Mouse (Mus musculus) hindbrain, embryonic 14.5 days (tissue): Measurements from ENCODE around the gene Npm1. TPM values are rescaled to one million over a fixed set of nuclear protein-coding genes. Genes with fewer than 3 reads are reported as not detected.

Source experiments
- ATAC-seq: fragments of 200-750 bp; cut with Nextera tagmentation; 2 replicates; pipeline ENCODE4 v1.8.0; 2017; ENCODE audit warnings: moderate number of reproducible peaks, mild to moderate bottlenecking, moderate TSS enrichment, moderate library complexity; ENCODE audit not compliant: low FRiP score
- DNase-seq: peaks from one replicate; pipeline ENCODE4 v3.0.0-alpha.2; 2015; ENCODE audit warnings: low spot score
- H3K27ac ChIP-seq: fragments of 300-500 bp; sonication (generic); 2 replicates; pipeline ENCODE4 v1.5.1; 2014; ENCODE audit warnings: mild to moderate bottlenecking, moderate library complexity
- H3K27me3 ChIP-seq: fragments of 300-500 bp; sonication (generic); 2 replicates; pipeline ENCODE4 v1.6.1; 2014; ENCODE audit warnings: mild to moderate bottlenecking, low read length, mixed read lengths; ENCODE audit not compliant: control insufficient read depth, insufficient read depth
- H3K36me3 ChIP-seq: fragments of 300-500 bp; sonication (generic); replicated peaks from 2 replicates; pipeline ENCODE4 v1.6.1; 2014; ENCODE audit not compliant: control insufficient read depth, insufficient read depth
- H3K4me1 ChIP-seq: fragments of 300-500 bp; sonication (generic); replicated peaks from 2 replicates; pipeline ENCODE4 v1.6.1; 2014; ENCODE audit warnings: antibody characterized with exemption, low read length, mixed read lengths; ENCODE audit not compliant: control insufficient read depth, insufficient read depth
- H3K4me2 ChIP-seq: fragments of 300-500 bp; sonication (generic); replicated peaks from 2 replicates; pipeline ENCODE4 v1.6.1; 2014; ENCODE audit warnings: mild to moderate bottlenecking, moderate library complexity
- H3K4me3 ChIP-seq: fragments of 300-500 bp; sonication (generic); replicated peaks from 2 replicates; pipeline ENCODE4 v1.5.1; 2014; ENCODE audit warnings: mild to moderate bottlenecking, low read length
- H3K9ac ChIP-seq: fragments of 300-500 bp; sonication (generic); 2 replicates; pipeline ENCODE4 v1.6.1; 2014
- H3K9me3 ChIP-seq: fragments of 300-500 bp; sonication (generic); 2 replicates; pipeline ENCODE4 v1.6.1; 2016; ENCODE audit warnings: low read length; ENCODE audit not compliant: control insufficient read depth
- WGBS: fragments of 180-500 bp; shearing (Covaris S2); extraction: QIAGEN DNeasy Blood & Tissue Kit; methylation state at CpG from one replicate; pipeline ENCODE4 v1.1.7; 2014; 5-methylcytosine and 5-hydroxymethylcytosine counted together
- polyA plus RNA-seq: library from polyadenylated mRNA; unstranded; fragments of >200 nt; fragmentation: Nextera tagmentation; extraction: Ambion mirVana; gene quantifications from 2 replicates; pipeline ENCODE4 v1.2.1, GENCODE M21; 2014

The Npm1 gene
- polyA plus RNA-seq, 1 experiment from 2014 or later: 450 TPM

DNA sequence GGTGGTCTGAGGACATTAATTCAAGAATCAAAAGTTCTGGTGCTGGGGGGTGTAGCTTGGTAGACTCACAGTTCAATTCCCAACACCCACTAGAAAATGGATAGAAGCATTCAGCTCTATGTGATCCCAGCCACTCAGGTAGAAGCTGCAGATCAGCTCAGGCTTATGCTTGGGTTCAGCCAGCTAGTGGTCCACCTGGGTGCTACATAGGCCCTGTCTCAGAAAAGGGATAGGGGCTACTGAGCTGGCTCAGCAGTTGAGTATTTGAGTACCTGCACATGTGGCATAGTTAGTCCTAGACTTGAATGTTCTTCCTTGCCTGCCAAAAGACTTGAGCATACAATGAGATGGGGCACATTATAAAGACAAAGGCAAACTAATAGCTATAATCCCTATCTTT, 13.6 kb downstream of the Npm1 start:
- no peak for ATAC-seq
- H3K4me2 ChIP-seq: no peak overlapping the region
- no peaks in the 10 kb centered on the region for H3K9me3 ChIP-seq
- H3K4me3 ChIP-seq: no peak overlapping the region
- peaks cover 52% of the 10 kb centered on the region for H3K36me3 ChIP-seq
- H3K27me3 ChIP-seq: 0 out of 2 replicates have a peak, but pooled peaks cover 3% of the 10 kb centered on the region
- peaks cover 14% of the 10 kb centered on the region; the same call in 1 of the 2 replicates for H3K4me1 ChIP-seq
- no peak overlapping the region for H3K27ac ChIP-seq
- no peak for DNase-seq
- no peak overlapping the region for H3K9ac ChIP-seq

DNA sequence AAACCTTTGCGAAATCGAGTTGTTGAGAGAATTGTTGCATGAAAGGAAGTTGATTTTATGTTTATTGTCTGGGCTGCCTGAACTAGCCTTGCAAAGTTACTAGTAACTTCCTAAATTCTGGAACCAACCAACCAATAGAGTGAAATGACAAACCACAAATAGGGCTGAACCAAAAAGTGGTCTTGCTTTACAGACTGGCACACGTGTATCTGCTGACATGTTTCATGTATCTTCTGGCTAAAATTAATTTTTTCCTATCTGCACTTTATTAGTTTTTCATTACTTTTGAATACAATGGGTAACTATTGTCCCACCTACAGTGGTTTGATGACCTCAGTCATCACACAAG, 13.9 kb downstream of the Npm1 start:
- ATAC-seq (no peak), DNase-seq (no peak)
- Histone ChIP-seq H3K9me3 (no peaks in the 10 kb centered on the region), H3K36me3 (peaks cover 48% of the 10 kb centered on the region), H3K27ac (no peak overlapping the region), H3K4me1 (peaks cover 16% of the 10 kb centered on the region), H3K9ac (no peak overlapping the region), H3K4me3 (no peak overlapping the region), H3K4me2 (no peak overlapping the region), H3K27me3 (0 out of 2 replicates have a peak, but pooled peaks cover 7% of the 10 kb centered on the region)
- 24% methylated on average over 3 of the region's 3 CpGs for WGBS

DNA sequence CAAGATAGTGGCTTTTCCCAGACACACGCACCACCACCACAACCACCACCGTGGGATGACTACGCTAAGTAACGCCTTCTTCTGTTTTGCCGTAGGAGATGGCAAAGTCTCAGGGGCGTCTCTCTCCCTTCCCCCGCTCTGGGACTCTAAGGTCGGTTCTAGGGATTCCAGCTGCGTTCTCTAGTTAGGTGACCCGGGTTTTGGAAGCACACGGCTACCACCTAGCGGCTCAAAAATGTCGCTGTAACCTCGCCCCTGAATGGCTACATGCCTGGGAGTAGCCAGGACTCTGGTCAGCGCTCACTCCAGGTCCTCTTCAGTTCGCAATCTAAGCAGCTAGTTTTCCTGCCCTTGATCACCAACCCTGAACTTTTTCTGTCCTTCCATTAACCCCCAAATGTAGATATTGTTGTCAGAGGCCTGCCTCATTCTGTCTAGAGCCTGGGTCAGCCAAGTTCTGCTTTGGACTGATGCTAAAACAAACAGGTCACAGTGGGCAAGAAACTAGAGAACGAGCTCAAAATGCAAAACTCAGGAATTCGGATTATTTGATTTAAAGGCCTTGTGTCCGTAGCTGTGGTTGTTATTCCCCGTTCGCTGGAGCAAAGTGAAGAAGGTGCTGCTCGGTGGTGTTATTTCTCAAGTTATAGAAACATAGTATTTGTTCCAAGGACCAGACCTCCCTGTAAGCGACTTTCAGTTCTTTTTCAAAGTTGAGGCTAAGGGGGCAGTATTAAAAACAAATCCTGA, 14.5 kb downstream of the Npm1 start:
- Histone ChIP-seq H3K9ac (peak overlapping the region; percentile 73), H3K36me3 (peaks cover 42% of the 10 kb centered on the region)
- DNase-seq: peak; percentile 90

DNA sequence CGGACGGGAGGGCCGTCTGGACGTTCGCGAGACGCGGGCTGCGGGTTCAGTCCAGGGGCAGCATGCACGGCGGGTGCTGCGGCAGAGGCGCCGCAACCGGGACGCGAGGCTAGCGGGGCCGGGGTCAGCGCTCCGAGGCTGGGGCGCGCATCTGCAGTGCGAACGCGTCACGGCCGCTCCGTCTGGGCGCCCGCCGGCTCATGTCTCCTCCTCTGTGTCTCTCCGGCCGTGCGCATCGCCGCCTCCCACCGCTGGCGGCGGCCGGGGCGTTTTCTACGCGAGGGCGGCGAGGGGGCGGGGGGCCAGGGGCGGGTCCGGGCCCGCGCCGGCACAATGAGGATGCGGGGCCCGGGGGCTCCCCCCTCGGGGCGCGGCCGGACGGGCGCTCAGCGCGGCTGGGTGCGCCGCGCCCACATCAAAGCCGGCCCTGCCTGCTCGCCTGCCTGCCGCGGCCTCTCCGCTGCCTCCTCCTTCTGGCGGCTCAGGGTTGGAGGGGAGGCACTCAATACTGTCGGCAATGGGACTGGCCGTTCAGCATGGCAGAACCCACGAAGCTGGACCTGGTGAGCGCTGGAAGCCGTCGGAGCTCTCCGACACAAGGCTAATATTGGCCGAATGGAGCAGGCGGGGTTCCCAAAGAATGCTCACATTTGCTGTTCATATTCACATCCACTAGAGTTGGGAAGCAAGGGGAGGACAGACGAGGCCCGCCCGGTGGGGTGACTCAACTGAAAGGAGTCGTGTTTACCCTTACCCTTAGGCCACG, 15.3 kb downstream of the Npm1 start:
- Histone ChIP-seq H3K27me3 (0 out of 2 replicates have a peak, but pooled peaks cover 13% of the 10 kb centered on the region), H3K9ac (peak overlapping the region; percentile 73), H3K4me2 (peak overlapping the region; percentile 67), H3K4me3 (peak overlapping the region; percentile 67), H3K4me1 (peaks cover 26% of the 10 kb centered on the region), H3K9me3 (no peaks in the 10 kb centered on the region), H3K36me3 (peaks cover 35% of the 10 kb centered on the region), H3K27ac (peak overlapping the region; percentile 80)
- ATAC-seq (peak; percentile 67), DNase-seq (peak; percentile 55)
- under 1% methylated on average over 42 of the region's 85 CpGs for WGBS

More for the DNA sequence above, 14.5 kb downstream of the Npm1 start:
- H3K27me3 ChIP-seq: 0 out of 2 replicates have a peak, but pooled peaks cover 11% of the 10 kb centered on the region
- peaks cover 22% of the 10 kb centered on the region for H3K4me1 ChIP-seq
- 7% methylated on average over 23 of the region's 23 CpGs for WGBS
- H3K9me3 ChIP-seq: no peaks in the 10 kb centered on the region
- H3K4me2 ChIP-seq: peak overlapping the region; percentile 67
- peak overlapping the region; percentile 67 for H3K4me3 ChIP-seq
- H3K27ac ChIP-seq: peak overlapping the region; percentile 80
- peak; percentile 69 for ATAC-seq

DNA sequence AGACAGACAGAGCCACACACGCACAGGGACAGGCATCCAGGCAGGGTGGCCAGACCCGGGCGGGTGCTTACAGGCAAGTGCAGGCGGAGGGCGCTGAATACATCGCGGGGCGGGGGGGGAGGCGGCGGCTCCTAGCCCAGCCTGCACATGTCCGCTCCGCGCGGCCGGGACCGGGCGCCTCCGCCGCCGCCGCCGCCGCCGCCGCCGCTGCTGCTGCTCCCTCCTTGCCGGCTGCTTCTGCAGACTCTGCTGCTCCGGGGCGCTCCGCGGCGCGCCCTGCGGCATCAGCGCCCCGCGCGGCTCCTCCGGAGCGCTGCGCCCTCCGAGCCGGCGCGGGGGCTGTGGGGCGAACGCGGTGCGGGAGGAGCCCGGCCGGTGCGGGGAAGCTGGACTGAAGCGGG, 15.8 kb downstream of the Npm1 start, which contains the start of gene Fgf18:
Fgf18 (minus strand) TSS at position 230 of the 401 bp plus-strand sequence.
- Histone ChIP-seq H3K4me3 (peak within 1 kb of the TSS; percentile 67), H3K4me1 (peaks cover 26% of the 10 kb centered on the region), H3K9ac (peak within 1 kb of the TSS; percentile 73), H3K27me3 (0 out of 2 replicates have a peak, but pooled peaks cover 13% of the 10 kb centered on the region), H3K36me3 (peaks cover 29% of the 10 kb centered on the region), H3K9me3 (no peaks in the 10 kb centered on the region), H3K4me2 (peak within 1 kb of the TSS; percentile 67), H3K27ac (peak within 1 kb of the TSS; percentile 80)
- ATAC-seq (peak; percentile 60), DNase-seq (peak; percentile 53)
- 0% methylated on average over 41 of the region's 53 CpGs for WGBS

DNA sequence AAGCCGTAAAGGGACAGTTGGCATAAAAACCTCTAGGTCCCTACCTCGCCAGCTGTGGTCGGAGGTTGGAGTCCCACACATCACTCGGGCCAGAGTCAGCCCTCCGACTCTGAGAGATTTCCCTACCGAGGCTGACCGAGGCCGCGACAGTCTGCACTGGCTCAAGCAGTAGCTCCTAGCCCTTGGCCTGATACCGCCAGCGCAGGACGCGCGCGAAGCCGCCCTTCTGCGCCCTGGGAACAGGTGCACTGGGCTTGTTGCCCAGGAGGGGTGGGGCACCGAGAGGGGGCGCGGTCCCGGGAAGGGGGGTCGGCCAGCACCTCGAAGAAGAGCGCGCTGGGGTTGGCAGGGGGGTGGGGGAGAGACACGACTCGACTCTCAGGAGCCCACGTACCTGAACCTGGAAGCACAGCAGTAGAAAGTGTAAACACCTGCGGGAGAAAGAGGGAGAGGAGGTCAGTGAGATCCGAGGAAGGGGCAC, 16.3 kb downstream of the Npm1 start:
- Histone ChIP-seq H3K9ac (peak overlapping the region; percentile 73), H3K4me1 (peaks cover 26% of the 10 kb centered on the region), H3K27me3 (0 out of 2 replicates have a peak, but pooled peaks cover 13% of the 10 kb centered on the region), H3K9me3 (no peaks in the 10 kb centered on the region), H3K4me3 (peak overlapping the region; percentile 67), H3K36me3 (peaks cover 24% of the 10 kb centered on the region), H3K4me2 (peak overlapping the region; percentile 67), H3K27ac (peak overlapping the region; percentile 80; the same call in 1 of the 2 replicates)
- WGBS: 1% methylated on average over 30 of the region's 30 CpGs
- peak; percentile 30 for DNase-seq
- peak; percentile 15; the same call in 1 of the 2 replicates for ATAC-seq

DNA sequence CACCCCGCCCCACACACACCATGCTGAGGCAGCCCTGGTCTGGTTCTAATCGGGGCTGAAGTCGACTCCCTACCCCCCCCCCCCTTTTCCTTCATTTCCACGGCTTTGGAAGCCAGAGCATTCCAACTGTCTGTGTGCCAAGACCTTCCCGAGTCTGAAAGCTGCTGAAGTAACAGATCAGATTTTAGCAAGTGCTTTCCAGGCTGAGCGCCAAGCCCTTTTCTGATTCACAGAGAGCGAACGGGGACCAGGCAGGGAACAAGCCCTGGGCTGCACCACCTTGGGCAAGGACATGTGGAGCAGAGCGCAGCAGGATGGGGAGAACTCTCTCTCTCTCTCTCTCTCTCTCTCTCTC, 16.9 kb downstream of the Npm1 start:
- peaks cover 26% of the 10 kb centered on the region for H3K4me1 ChIP-seq
- no peak overlapping the region; the same call in 1 of the 2 replicates for H3K27ac ChIP-seq
- H3K27me3 ChIP-seq: 0 out of 2 replicates have a peak, but pooled peaks cover 13% of the 10 kb centered on the region
- peaks cover 19% of the 10 kb centered on the region for H3K36me3 ChIP-seq
- 6% methylated on average over 7 of the region's 9 CpGs for WGBS
- H3K4me3 ChIP-seq: peak overlapping the region; percentile 67
- H3K9me3 ChIP-seq: no peaks in the 10 kb centered on the region
- ATAC-seq (peak; percentile 31; the same call in 1 of the 2 replicates), DNase-seq (peak; percentile 78)
- H3K9ac ChIP-seq: no peak overlapping the region
- peak overlapping the region; percentile 67 for H3K4me2 ChIP-seq

DNA sequence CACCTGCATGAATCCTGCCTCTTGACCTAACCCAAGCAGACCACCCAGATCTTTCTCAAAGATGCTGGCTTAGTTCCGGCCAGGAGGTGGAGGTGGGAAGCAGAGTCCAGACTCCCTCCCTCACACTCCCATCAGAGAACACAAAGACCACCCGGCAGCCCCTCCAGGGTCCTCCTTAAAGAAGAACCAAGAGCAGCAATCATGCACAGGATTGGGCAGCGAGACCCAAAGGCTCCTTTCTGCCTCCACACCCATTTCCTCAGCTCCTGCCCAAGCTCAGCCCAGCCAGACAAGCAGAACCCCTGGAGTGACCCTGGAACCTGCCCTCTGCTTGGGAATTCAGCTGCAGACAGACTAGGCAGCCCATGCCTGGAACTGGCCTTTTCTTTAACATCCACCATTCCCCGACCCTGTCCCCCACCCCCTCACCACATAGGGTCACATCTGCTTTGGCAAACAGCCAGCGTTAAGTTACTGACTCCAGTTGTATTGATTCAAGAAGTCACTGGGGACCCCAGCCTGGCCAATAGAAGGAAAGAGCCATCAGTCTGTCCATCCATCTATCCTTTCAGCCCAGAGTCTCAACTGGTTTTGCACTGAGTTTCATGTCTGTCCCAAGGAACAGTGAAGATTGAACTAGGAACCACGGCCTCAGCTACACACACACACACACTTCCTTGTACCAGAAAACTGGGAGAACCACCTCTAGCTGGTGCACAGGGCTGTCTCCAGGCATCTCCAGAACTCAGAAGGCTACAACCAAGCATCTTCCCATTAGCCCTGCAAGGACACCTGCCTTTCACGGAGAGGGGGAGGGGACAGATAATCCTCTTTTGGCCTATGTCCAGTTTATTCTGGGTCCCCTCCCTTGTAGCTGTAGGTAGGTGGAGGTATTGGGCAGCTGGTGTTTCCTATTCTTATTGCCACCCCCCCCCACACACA, 17.5 kb downstream of the Npm1 start:
- DNase-seq (no peak), ATAC-seq (peak; percentile 0; the same call in 1 of the 2 replicates)
- 18% methylated on average over 7 of the region's 7 CpGs for WGBS
- H3K27ac ChIP-seq: no peak overlapping the region
- H3K27me3 ChIP-seq: 0 out of 2 replicates have a peak, but pooled peaks cover 13% of the 10 kb centered on the region
- H3K4me3 ChIP-seq: peak overlapping the region; percentile 67
- H3K4me2 ChIP-seq: peak overlapping the region; percentile 67
- H3K9ac ChIP-seq: peak overlapping the region; percentile 19; the same call in 1 of the 2 replicates
- peaks cover 12% of the 10 kb centered on the region for H3K36me3 ChIP-seq
- peaks cover 26% of the 10 kb centered on the region for H3K4me1 ChIP-seq
- no peaks in the 10 kb centered on the region for H3K9me3 ChIP-seq
